Mouse (Mus musculus) embryo, embryonic 10 days (tissue): ENCODE measurements at regions not wholly inside any gene's neighbourhood (a gene's known extent, or its start where the extent isn't known, plus 50 kb on each side); places are given as distances from the start of the nearest gene placed in this dataset.
A peak's percentile ranks its signal among the peaks of the same experiment; 100 is the strongest.
"Not testable (repeated sequence)": the region's sequence is repeated elsewhere in the genome, so short reads cannot be mapped to it uniquely, and the experiment has no call there.

ENCODE experiments used
- DNase-seq: peaks from one replicate; pipeline ENCODE4 v3.0.0-alpha.2; 2015; ENCODE audit warnings: low spot score

DNA sequence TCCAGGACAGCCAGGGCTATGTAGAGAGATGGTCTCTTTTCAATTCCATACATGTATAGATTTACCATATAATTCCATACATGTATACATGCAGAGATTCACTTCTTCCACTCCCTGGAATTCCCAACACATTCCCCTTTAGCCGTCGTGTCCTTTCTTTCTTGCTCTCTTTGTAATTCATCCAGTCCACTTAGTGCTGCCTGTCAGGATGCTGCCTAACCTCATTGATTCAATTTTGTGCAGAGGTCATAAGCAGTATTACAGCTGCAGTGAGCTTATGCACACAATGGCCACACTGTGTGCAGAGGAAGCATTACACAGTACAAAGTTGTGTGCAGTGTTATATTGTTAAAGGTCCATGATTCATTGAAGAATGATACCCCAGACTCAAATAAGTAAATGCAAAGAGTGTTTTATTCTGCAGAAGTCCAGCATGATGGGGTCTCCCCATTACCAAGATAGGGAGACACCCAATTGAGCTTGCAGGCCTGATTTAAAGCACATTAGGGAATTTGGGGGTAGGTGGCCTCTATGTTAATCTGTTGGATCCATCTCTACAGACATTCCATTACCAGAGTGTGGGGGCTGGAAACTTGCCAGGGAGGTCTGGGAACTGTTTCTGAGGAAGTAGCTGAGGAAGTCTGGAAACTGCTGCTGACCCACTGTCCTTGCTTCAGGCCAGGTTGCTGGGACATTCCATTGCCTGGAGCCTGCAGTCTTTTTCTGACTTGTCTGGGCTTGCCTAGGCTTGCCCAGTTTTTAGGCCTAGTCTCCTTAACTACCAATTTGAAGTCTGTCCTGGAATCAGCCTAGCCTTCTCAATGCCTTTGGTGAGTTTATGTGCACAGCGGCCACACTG lies 72.8 kb downstream of the Fam161a start:
- DNase-seq = peak; percentile 11

- DNase-seq = no peak
Measured at GRCm38 (mm10) chr11:23081616-23082015, 74.3 kb downstream of the Fam161a start.

GRCm38 (mm10) chr11:23083811-23084210 lies 76.5 kb downstream of the Fam161a start:
- DNase-seq = not testable (repeated sequence)

- no peak for DNase-seq
Measured at GRCm38 (mm10) chr11:23095287-23095686, 88.0 kb downstream of the Fam161a start.

GRCm38 (mm10) chr11:23095723-23096122 lies 88.4 kb downstream of the Fam161a start:
- not testable (repeated sequence) for DNase-seq

DNA sequence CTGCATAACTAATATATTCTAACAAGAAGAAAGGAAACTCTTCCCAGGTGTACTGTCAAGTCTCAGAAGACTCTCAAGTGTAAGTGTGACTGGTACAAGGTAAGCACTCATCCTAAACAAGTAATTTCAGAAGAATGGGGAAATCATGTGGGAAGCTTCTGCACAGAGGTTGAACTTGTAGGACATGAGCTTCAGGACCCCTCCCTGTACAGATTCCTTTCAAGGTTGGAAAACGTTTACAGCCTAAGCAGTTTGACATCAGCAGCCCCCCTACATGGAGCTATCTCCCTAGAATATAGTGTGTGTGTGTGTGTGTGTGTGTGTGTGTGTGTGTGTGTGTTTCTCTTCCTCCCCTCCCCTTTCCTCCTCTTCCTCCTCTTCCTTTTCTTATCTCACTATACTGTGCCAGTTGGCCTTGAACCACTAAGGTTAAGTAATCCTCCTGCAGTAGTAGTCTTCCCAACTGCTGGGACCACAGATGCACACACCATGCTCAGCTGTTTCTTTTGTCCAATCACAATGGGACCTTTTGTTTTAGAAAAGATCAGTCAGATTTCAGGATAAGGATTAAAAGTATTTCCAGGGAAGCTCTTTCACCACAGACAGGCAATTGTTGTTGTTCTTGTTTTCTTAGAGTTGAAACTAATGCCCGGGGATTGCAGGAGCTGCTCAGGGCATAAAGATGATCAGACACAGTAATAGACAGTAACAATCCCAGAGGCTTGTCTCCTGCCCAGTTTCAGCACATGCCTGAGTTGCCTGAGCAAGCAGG lies 89.3 kb downstream of the Fam161a start:
- DNase-seq = no peak

DNA sequence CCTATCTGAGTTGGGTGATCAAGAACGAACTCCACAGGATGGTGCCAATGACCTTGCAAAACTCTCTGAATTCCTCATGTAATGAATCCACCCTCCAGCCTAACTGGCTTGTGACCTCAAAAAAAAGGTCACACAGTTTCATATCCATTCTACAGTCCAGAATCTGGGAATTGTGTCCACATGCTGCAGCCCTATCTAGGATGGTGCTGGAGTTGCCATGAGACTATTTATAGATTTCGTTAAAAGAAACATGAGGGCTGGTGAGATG lies 89.8 kb downstream of the Fam161a start:
- no peak for DNase-seq

GRCm38 (mm10) chr11:23114636-23115035 lies 107.3 kb downstream of the Fam161a start:
- no peak for DNase-seq

- no peak for DNase-seq
Measured at GRCm38 (mm10) chr11:23120533-23121210, 113.3 kb downstream of the Fam161a start.

GRCm38 (mm10) chr11:23124198-23124951 lies 117.0 kb downstream of the Fam161a start:
- DNase-seq = peak; percentile 63

DNA sequence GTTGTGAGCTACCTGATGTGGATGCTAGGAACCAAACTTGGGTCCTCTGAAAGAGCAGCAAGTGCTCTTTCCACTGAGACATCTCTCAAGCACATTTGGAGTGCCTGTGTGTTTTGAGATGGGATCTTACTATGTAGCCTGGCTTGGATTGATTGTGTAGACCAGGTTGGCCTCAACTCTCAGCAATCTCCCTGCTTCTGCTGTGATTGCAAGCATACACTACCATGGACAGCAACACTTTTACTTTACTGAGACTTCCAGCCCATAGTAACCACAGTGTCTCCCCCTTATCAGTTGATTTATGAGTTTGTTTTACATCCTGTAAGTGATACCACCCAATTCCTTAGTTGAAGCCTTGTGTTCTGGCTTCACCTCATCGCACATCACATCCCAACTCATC lies 123.8 kb downstream of the Fam161a start:
- no peak for DNase-seq

- DNase-seq = peak; percentile 13
Measured at GRCm38 (mm10) chr11:23131632-23132031, 124.2 kb upstream of the Xpo1 start.

DNA sequence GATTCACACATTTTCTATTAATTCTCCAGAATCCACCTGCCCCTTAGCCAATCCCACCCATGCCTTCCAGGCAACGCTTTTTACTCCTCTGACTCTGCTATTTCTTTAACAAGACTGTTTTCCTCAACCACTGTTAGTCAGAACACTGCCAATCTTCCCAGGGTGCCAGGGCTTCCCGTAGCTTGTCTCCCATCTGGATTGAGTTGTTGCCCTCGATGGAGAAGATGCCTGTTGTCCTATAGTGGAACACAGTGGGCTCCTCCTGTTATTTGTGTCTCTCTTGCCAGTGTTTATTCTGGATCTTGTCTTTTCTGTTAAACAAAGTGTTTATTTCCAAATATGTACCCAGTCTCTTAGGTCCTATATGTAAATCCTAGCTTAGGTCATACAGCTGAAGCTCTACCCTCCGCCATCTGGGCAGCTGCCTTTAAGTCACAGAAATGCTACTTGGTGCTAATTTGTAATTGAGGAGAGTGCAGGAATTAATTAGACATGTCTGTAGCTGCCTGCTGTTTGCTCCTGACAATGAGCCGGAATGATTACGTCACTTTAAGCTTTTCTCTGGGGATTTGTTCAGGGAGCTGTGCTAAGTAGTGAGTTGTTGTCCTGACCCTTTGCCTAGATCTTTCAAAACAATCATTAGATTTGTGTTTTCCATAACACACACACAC lies 115.3 kb upstream of the Xpo1 start:
- peak; percentile 20 for DNase-seq

- no peak for DNase-seq
Measured at GRCm38 (mm10) chr11:23141100-23141837, 114.6 kb upstream of the Xpo1 start.

GRCm38 (mm10) chr11:23148048-23148596 lies 107.7 kb upstream of the Xpo1 start:
- DNase-seq = no peak

DNA sequence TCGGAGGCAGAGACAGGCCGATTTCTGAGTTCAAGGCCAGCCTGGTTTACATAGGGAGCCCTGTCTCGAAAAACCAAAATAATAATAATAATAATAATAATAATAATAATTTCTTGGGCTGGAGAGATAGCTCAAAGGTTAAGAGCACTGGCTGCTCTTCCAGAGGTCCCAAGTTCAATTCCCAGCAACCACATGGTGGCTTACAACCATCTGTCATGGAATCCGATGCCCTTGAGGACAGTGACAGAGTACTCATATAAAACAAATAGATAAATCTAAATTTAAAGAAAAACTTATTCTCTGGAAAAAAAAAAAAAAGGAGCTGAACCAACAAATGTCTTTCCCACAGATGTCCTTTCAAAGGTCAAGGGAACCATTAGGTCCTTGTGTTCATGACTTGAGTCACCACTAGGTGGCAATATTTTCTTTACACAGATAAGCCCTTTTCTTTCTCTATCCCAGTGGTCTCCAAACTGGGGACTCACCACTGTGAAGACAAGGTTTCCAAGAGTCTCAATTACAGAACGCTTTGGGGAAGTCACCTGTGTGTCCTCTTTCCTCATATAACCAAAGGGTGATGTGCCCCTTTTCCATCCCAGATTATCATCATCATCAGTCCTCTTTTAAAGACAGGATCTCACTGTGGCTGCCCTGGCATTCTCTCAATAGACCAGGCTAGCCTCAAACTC lies 106.1 kb upstream of the Xpo1 start:
- peak; percentile 89 for DNase-seq

DNA sequence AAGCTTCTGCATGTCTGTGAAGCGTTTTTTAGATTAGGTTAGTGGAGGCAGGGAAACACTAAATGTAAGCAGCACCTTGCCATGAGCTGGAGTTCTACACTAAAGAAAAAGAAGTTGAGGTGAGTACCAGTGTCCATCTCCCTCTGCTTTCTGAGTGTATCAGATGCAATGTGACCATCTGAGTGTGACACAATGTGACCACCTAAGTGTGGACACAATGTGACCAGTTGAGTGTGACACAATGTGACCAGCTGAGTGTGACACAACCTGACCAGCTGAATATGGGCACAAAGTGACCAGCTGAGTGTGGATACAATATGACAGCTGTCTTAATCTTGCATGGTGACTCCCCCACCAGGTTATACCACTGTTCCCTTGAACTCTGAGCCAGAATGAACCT lies 101.0 kb upstream of the Xpo1 start:
- no peak for DNase-seq

DNA sequence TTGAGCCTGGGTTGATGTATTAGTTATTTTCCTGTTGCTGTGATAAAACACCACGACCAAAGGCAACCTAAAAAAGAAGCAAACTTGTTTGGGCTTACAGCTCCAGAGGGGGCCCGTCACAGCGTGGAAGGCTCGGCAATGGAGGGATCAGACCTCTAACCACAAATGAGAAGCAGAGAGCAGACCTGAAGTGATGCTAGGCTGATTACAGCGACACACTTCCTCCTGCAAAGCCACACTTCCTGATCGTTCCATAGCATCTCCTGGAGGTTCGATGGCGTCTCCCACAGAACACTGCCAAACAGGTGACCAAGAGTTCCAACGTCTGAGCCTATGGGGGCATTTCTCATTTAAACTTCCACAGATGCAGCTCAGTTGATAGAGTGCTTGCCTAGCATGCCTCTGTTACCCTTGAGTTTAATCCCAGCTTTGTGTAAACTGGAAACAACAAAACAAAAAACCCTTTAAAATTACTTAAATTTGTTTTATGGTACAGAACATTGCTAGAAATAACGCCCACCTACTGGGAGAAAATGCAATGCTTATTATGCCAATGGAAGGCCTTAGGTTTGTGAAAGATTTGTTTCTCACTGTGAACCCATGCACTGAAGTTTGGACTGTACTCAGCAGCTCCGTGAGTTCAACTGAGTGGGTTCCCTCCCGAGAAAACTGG lies 87.2 kb upstream of the Xpo1 start:
- no peak for DNase-seq

DNA sequence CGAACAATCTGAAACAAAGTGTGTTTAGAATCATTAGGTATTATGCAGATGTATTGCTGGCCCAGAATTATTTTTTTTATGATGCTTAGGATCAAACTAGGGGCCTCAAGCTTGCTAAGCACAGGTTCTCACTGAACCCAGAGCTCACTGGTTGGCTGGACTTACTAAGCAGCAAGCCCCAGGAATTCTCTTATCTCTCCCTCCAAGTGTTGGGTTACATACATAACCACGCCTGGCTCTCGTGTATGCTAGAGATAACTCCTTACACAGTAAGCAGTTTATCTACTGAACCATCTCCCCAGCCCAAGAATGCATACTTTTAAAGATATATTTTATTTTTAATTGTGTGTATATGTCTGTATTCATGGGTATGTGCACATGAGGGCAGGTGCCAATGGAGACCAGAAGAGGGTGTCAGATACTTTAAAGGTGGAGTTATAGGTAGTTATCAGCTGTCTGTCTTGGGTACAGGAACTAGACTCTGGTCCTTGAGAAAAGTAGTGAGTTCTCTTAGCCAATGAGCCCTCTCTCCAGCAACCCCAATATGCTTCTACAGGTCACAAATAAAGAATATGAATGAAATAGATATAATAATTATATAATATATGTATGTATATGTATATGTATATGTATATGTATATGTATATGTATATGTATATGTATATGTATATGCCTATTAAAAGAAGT lies 86.0 kb upstream of the Xpo1 start:
- no peak for DNase-seq
